Mouse (Mus musculus) hindbrain, embryonic 12.5 days (tissue): ENCODE measurements around the gene Irgc1. TPM values are rescaled to one million over a fixed set of nuclear protein-coding genes. Genes with fewer than 3 reads are reported as not detected.

Experiments used
- ATAC-seq: fragments of 200-750 bp; cut with Nextera tagmentation; 2 replicates; pipeline ENCODE4 v1.8.0; 2017; ENCODE audit warnings: moderate TSS enrichment; ENCODE audit not compliant: low FRiP score
- H3K27ac ChIP-seq: fragments of 300-500 bp; sonication (generic); 2 replicates; pipeline ENCODE4 v1.5.1; 2016; ENCODE audit warnings: mild to moderate bottlenecking
- H3K27me3 ChIP-seq: fragments of 300-500 bp; sonication (generic); 2 replicates; pipeline ENCODE4 v1.6.1; 2016; ENCODE audit warnings: mild to moderate bottlenecking
- H3K36me3 ChIP-seq: fragments of 300-500 bp; sonication (generic); 2 replicates; pipeline ENCODE4 v1.6.1; 2016; ENCODE audit warnings: mild to moderate bottlenecking
- H3K4me1 ChIP-seq: fragments of 300-500 bp; sonication (generic); 2 replicates; pipeline ENCODE4 v1.6.1; 2016
- H3K4me2 ChIP-seq: fragments of 300-500 bp; sonication (generic); replicated peaks from 2 replicates; pipeline ENCODE4 v1.6.1; 2016; ENCODE audit warnings: mild to moderate bottlenecking
- H3K4me3 ChIP-seq: fragments of 300-500 bp; sonication (generic); 2 replicates; pipeline ENCODE4 v1.5.1; 2016; ENCODE audit warnings: mild to moderate bottlenecking
- H3K9ac ChIP-seq: fragments of 300-500 bp; sonication (generic); 2 replicates; pipeline ENCODE4 v1.6.1; 2016; ENCODE audit warnings: mild to moderate bottlenecking, moderate library complexity
- H3K9me3 ChIP-seq: fragments of 300-500 bp; sonication (generic); replicated peaks from 2 replicates; pipeline ENCODE4 v1.6.1; 2016; ENCODE audit warnings: mild to moderate bottlenecking
- WGBS: fragments of 180-500 bp; shearing (Covaris S2); methylation state at CpG from one replicate; pipeline ENCODE4 v1.1.7; 2016; 5-methylcytosine and 5-hydroxymethylcytosine counted together
- polyA plus RNA-seq: library from polyadenylated mRNA; unstranded; fragments of >200 nt; fragmentation: Nextera tagmentation; extraction: Ambion mirVana; gene quantifications from 2 replicates; pipeline ENCODE4 v1.2.1, GENCODE M21; 2016

The Irgc1 gene
- polyA plus RNA-seq, 1 experiment from 2014 or later = not detected

DNA sequence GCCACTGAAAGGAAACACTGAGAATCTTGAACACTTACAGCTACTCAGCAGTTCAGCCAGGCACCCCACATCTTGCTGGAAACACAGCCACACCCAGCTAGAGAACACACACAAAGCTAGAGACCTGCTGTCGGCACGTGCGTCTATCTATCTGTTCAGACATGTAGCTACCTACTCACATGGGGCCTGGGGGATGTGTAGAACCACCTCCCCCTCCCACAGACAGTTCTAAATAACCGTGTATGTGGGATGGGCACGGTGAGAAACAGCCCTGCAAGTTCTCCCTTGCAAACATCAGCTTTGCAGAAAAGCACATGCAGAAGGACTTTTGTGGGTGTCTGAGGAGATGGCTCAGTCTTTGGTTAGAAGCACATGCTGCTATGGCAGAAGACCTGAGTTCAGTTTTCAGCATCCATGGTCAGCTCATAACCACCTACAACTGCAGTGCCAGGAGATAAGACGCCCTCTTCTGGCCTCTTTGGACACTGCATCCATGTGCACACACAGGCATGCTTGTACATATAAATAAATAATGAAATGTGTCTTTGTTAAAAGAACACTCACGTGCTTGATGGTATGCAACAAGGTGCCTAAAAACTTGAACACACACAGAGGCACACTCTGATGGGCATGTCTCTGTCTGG, 5.3 kb downstream of the Irgc1 start:
- Histone ChIP-seq H3K9ac (no peak overlapping the region), H3K4me3 (no peak overlapping the region), H3K27ac (no peak overlapping the region), H3K4me2 (no peak overlapping the region), H3K27me3 (peaks cover 2% of the 10 kb centered on the region; the same call in 1 of the 2 replicates), H3K9me3 (no peaks in the 10 kb centered on the region), H3K36me3 (no peaks in the 10 kb centered on the region), H3K4me1 (no peaks in the 10 kb centered on the region)
- WGBS = 75% methylated on average over 7 of the region's 7 CpGs
- no peak for ATAC-seq

GRCm38 (mm10) chr7:24445266-24445926, 6.7 kb downstream of the Irgc1 start:
- H3K27ac ChIP-seq = no peak overlapping the region
- no peaks in the 10 kb centered on the region for H3K27me3 ChIP-seq
- no peaks in the 10 kb centered on the region for H3K36me3 ChIP-seq
- H3K4me1 ChIP-seq = no peaks in the 10 kb centered on the region
- H3K4me3 ChIP-seq = no peak overlapping the region
- no peak overlapping the region for H3K4me2 ChIP-seq
- H3K9ac ChIP-seq = no peak overlapping the region
- no peaks in the 10 kb centered on the region for H3K9me3 ChIP-seq
- WGBS = 91% methylated on average over 9 of the region's 9 CpGs
- ATAC-seq = no peak

GRCm38 (mm10) chr7:24442313-24442712, 9.8 kb downstream of the Irgc1 start:
- no peak overlapping the region for H3K4me2 ChIP-seq
- H3K4me1 ChIP-seq = no peaks in the 10 kb centered on the region
- H3K9ac ChIP-seq = no peak overlapping the region
- H3K27me3 ChIP-seq = no peaks in the 10 kb centered on the region
- WGBS = 71% methylated on average over 8 of the region's 8 CpGs
- H3K9me3 ChIP-seq = no peaks in the 10 kb centered on the region
- no peak for ATAC-seq
- no peak overlapping the region for H3K27ac ChIP-seq
- no peak overlapping the region for H3K4me3 ChIP-seq
- no peaks in the 10 kb centered on the region for H3K36me3 ChIP-seq

DNA sequence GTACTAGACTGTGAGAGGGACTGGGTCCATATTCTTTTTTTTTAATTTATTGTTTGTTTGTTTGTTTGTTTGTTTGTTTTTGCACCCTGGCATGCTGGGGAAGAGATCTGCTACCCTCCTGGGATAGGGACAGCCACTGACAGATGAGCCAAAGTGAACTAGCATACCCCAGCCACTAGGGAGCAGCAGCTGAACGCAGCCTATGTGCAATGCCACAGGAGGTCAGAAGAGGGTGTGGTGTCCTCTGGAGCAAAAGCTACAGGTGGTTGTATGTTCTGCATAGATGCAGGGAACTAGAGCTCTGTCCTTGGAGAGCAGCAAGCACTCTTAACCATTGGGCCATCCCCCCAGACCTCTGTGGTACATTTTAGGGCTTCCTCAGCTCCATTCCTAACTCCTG, 10.3 kb downstream of the Irgc1 start:
- ATAC-seq = no peak
- Histone ChIP-seq H3K36me3 (no peaks in the 10 kb centered on the region), H3K4me2 (no peak overlapping the region), H3K4me1 (no peaks in the 10 kb centered on the region), H3K27me3 (no peaks in the 10 kb centered on the region), H3K27ac (no peak overlapping the region), H3K4me3 (no peak overlapping the region), H3K9ac (no peak overlapping the region), H3K9me3 (no peaks in the 10 kb centered on the region)
- WGBS = 0% methylated on average over 1 of the region's 1 CpGs

DNA sequence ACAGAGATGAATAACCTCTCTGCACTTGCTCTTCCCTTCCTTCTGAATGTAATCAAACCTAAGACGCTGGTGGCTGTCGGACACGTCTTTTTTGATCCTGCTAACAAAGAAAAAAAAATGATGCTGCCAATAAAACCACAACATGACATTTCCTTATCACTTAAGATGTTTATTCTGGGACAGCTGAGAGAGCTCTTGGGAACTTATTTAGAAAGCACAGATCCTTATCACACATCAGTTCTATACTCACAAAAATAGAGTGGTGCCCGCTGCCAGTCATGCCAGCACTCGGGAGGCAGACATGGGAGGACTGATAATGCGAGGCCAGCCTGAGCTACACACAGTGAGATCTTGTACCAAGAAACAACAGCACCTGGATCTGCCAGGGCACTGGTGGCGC, 12.2 kb downstream of the Irgc1 start:
- no peak for ATAC-seq
- H3K9ac ChIP-seq = no peak overlapping the region
- no peaks in the 10 kb centered on the region for H3K4me1 ChIP-seq
- no peak overlapping the region for H3K4me2 ChIP-seq
- no peaks in the 10 kb centered on the region for H3K36me3 ChIP-seq
- H3K27ac ChIP-seq = no peak overlapping the region
- 77% methylated on average over 7 of the region's 7 CpGs for WGBS
- no peaks in the 10 kb centered on the region for H3K27me3 ChIP-seq
- H3K4me3 ChIP-seq = no peak overlapping the region
- no peaks in the 10 kb centered on the region for H3K9me3 ChIP-seq

GRCm38 (mm10) chr7:24439191-24439590, 12.9 kb downstream of the Irgc1 start:
- no peak overlapping the region for H3K4me3 ChIP-seq
- no peak overlapping the region for H3K9ac ChIP-seq
- H3K36me3 ChIP-seq = no peaks in the 10 kb centered on the region
- H3K4me2 ChIP-seq = no peak overlapping the region
- H3K4me1 ChIP-seq = no peaks in the 10 kb centered on the region
- 79% methylated on average over 6 of the region's 6 CpGs for WGBS
- no peak for ATAC-seq
- no peaks in the 10 kb centered on the region for H3K27me3 ChIP-seq
- H3K9me3 ChIP-seq = no peaks in the 10 kb centered on the region
- H3K27ac ChIP-seq = no peak overlapping the region

- peaks cover 5% of the 10 kb centered on the region for H3K27me3 ChIP-seq
- H3K4me3 ChIP-seq = no peak overlapping the region
- no peaks in the 10 kb centered on the region for H3K4me1 ChIP-seq
- 0 out of 2 replicates have a peak, but pooled peaks cover 2% of the 10 kb centered on the region for H3K9me3 ChIP-seq
- no peak overlapping the region for H3K27ac ChIP-seq
- no peak overlapping the region for H3K4me2 ChIP-seq
- H3K36me3 ChIP-seq = no peaks in the 10 kb centered on the region
- WGBS = 80% methylated on average over 10 of the region's 10 CpGs
- H3K9ac ChIP-seq = no peak overlapping the region
- ATAC-seq = no peak
Observed at GRCm38 (mm10) chr7:24437981-24438380, 14.1 kb downstream of the Irgc1 start.

DNA sequence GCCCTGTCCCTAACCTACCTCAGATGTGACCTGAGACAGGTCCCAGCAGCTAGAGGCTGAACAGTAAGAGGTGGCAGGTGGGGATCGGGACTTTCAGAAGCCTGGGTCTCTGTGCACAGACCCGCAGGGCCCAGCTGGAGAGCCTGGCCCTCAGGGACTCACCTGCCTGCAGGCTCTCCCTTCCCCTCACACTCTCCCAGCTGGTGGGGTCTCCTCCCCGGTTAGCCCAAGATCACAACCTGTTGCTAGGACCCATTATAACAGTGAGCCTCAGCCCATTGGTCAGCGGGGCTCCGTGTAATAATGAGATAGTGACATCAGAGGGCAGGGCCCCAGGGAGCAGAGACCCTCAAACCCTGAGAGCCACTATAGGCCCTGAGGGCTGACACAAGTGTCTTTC, 16.8 kb downstream of the Irgc1 start:
- H3K4me2 ChIP-seq = no peak overlapping the region
- H3K27ac ChIP-seq = no peak overlapping the region
- no peak for ATAC-seq
- no peak overlapping the region for H3K9ac ChIP-seq
- peaks cover 9% of the 10 kb centered on the region for H3K27me3 ChIP-seq
- H3K4me3 ChIP-seq = no peak overlapping the region
- H3K4me1 ChIP-seq = no peaks in the 10 kb centered on the region
- no peaks in the 10 kb centered on the region for H3K36me3 ChIP-seq
- 0 out of 2 replicates have a peak, but pooled peaks cover 5% of the 10 kb centered on the region for H3K9me3 ChIP-seq
- 71% methylated on average over 5 of the region's 5 CpGs for WGBS

DNA sequence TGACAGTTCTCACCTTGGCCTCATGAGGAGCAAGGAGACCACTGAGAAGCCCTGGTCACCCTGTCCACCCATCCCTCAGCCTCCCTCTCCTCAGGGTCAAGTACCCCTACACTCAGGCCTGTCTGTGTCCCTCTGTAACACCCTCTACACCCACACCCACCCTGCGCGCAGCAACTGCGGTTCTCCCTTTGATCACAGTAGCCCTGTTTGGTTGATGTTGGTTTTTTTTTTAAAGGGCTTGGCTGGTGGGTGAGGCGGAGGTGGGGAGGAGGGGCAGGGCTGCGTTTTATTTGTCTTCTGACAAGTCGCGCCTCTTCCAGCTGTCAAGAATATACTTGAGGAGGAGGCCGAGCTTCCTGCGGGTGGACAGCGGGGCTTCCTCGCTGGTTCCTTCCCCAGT, 20.4 kb downstream of the Irgc1 start:
- Histone ChIP-seq H3K4me3 (no peak overlapping the region), H3K9me3 (0 out of 2 replicates have a peak, but pooled peaks cover 5% of the 10 kb centered on the region), H3K4me1 (no peaks in the 10 kb centered on the region), H3K36me3 (no peaks in the 10 kb centered on the region), H3K4me2 (no peak overlapping the region), H3K9ac (no peak overlapping the region), H3K27ac (no peak overlapping the region), H3K27me3 (peaks cover 9% of the 10 kb centered on the region)
- no peak for ATAC-seq
- 66% methylated on average over 11 of the region's 11 CpGs for WGBS

- H3K4me3 ChIP-seq = no peak overlapping the region
- H3K27me3 ChIP-seq = peaks cover 9% of the 10 kb centered on the region
- H3K9ac ChIP-seq = no peak overlapping the region
- H3K4me2 ChIP-seq = no peak overlapping the region
- no peak for ATAC-seq
- H3K27ac ChIP-seq = no peak overlapping the region
- 93% methylated on average over 15 of the region's 15 CpGs for WGBS
- no peaks in the 10 kb centered on the region for H3K4me1 ChIP-seq
- H3K9me3 ChIP-seq = 0 out of 2 replicates have a peak, but pooled peaks cover 5% of the 10 kb centered on the region
- H3K36me3 ChIP-seq = no peaks in the 10 kb centered on the region
Observed at GRCm38 (mm10) chr7:24430551-24431345, 21.3 kb downstream of the Irgc1 start.

- no peak for ATAC-seq
- no peak overlapping the region for H3K4me3 ChIP-seq
- H3K4me1 ChIP-seq = no peaks in the 10 kb centered on the region
- H3K9me3 ChIP-seq = 0 out of 2 replicates have a peak, but pooled peaks cover 5% of the 10 kb centered on the region
- 73% methylated on average over 16 of the region's 16 CpGs for WGBS
- H3K27me3 ChIP-seq = peaks cover 9% of the 10 kb centered on the region
- H3K9ac ChIP-seq = no peak overlapping the region
- H3K27ac ChIP-seq = no peak overlapping the region
- no peaks in the 10 kb centered on the region for H3K36me3 ChIP-seq
- no peak overlapping the region for H3K4me2 ChIP-seq
Observed at GRCm38 (mm10) chr7:24429413-24430112, 22.5 kb downstream of the Irgc1 start.

DNA sequence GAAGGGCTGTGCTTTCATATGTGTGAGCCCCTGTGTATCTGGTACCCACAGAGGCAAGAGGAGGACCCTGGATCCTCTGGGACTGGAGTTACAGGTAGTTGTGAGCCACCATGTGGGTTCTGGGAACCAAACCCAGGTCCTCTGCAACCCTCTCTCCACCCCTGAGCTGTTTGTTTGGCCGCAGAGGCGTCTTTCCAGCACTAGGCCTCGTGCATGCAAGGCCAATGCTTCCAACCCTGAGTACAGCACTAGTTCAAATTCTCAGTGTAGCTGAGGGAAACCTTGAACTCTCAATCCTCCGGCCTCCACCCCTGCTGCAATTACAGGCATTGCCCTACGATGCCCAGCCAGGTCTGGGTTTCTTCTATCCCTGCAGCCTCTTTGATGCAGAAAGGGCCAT, 23.4 kb downstream of the Irgc1 start:
- H3K4me2 ChIP-seq = no peak overlapping the region
- 0 out of 2 replicates have a peak, but pooled peaks cover 2% of the 10 kb centered on the region for H3K36me3 ChIP-seq
- WGBS = 87% methylated on average over 5 of the region's 5 CpGs
- H3K9ac ChIP-seq = no peak overlapping the region
- H3K4me3 ChIP-seq = no peak overlapping the region
- ATAC-seq = no peak
- 0 out of 2 replicates have a peak, but pooled peaks cover 5% of the 10 kb centered on the region for H3K9me3 ChIP-seq
- H3K27me3 ChIP-seq = peaks cover 9% of the 10 kb centered on the region
- H3K27ac ChIP-seq = no peak overlapping the region
- no peaks in the 10 kb centered on the region for H3K4me1 ChIP-seq
